Mouse (Mus musculus): ENCODE data around the gene Cers5.

DNA sequence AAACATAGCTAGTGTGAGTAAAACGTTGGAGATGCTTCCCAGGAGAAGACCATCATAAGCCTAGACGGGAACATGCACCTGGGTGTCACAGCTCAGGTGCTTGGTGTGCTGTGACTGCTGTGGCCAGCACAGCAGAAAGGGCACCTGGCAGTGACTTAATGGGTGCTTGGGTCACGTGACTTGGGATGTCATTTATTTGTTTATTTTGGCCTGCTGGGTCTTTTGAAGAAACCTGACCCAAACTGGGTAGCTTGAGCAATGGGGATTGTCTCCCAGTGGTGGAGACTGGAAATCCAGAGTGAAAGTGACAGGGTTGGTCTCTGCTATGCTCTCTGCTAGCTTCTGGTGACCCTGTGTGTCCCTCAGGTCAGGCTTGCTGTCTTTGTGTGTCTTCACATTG is 61.2 kb downstream of the Cers5 start:
- no peak for TF ChIP-seq CTCF (IDR thresholded peaks at IDR 0.05)
- no peak for TF ChIP-seq POLR2A (IDR thresholded peaks at IDR 0.05; ENCODE audit: insufficient read depth, low read depth, low read length)

Measured in heart, adult 2 months (tissue).